Mouse (Mus musculus): ENCODE measurements at regions not wholly inside any gene's neighbourhood (a gene's known extent, or its start where the extent isn't known, plus 50 kb on each side); places are given as distances from the start of the nearest gene placed in this dataset.

GRCm38 (mm10) chr5:119427511-119428019 lies 242.9 kb upstream of the Tbx3 start:
- in situ Hi-C loops (cut with MboI; ENCODE audit: unreplicated experiment in 2 of 2), result no loop called here

- in situ Hi-C loops (cut with MboI; ENCODE audit: unreplicated experiment in 2 of 2), result no loop called here
Observed at GRCm38 (mm10) chr5:119431271-119431756, 239.2 kb upstream of the Tbx3 start.

- in situ Hi-C loops (cut with MboI; ENCODE audit: unreplicated experiment in 2 of 2), result no loop called here
Observed at GRCm38 (mm10) chr5:119434572-119434971, 235.9 kb upstream of the Tbx3 start.

GRCm38 (mm10) chr5:119448494-119448893 lies 222.0 kb upstream of the Tbx3 start:
- in situ Hi-C loops (cut with MboI; ENCODE audit: unreplicated experiment in 2 of 2), result no loop called here

GRCm38 (mm10) chr5:119449166-119449565 lies 221.3 kb upstream of the Tbx3 start:
- in situ Hi-C loops (cut with MboI; ENCODE audit: unreplicated experiment in 2 of 2), result no loop called here

GRCm38 (mm10) chr5:119459751-119460150 lies 210.7 kb upstream of the Tbx3 start:
- in situ Hi-C loops (cut with MboI; ENCODE audit: unreplicated experiment in 2 of 2), result no loop called here

GRCm38 (mm10) chr5:119462659-119463530 lies 207.6 kb upstream of the Tbx3 start:
- in situ Hi-C loops (cut with MboI; ENCODE audit: unreplicated experiment in 2 of 2), result no loop called here

GRCm38 (mm10) chr5:119464553-119464952 lies 205.9 kb upstream of the Tbx3 start:
- in situ Hi-C loops (cut with MboI; ENCODE audit: unreplicated experiment in 2 of 2), result no loop called here

GRCm38 (mm10) chr5:119467346-119468085 lies 203.0 kb upstream of the Tbx3 start:
- in situ Hi-C loops (cut with MboI; ENCODE audit: unreplicated experiment in 2 of 2), result no loop called here

- in situ Hi-C loops (cut with MboI; ENCODE audit: unreplicated experiment in 2 of 2), result no loop called here
Observed at GRCm38 (mm10) chr5:119477926-119478325, 192.5 kb upstream of the Tbx3 start.

- in situ Hi-C loops (cut with MboI; ENCODE audit: unreplicated experiment in 2 of 2), result no loop called here
Observed at GRCm38 (mm10) chr5:119478331-119478730, 192.1 kb upstream of the Tbx3 start.

GRCm38 (mm10) chr5:119480191-119481190 lies 190.0 kb upstream of the Tbx3 start:
- in situ Hi-C loops (cut with MboI; ENCODE audit: unreplicated experiment in 2 of 2), result no loop called here

- in situ Hi-C loops (cut with MboI; ENCODE audit: unreplicated experiment in 2 of 2), result no loop called here
Observed at GRCm38 (mm10) chr5:119483706-119484105, 186.8 kb upstream of the Tbx3 start.

GRCm38 (mm10) chr5:119486196-119486595 lies 184.3 kb upstream of the Tbx3 start:
- in situ Hi-C loops (cut with MboI; ENCODE audit: unreplicated experiment in 2 of 2), result no loop called here

- in situ Hi-C loops (cut with MboI; ENCODE audit: unreplicated experiment in 2 of 2), result no loop called here
Observed at GRCm38 (mm10) chr5:119487184-119487583, 183.3 kb upstream of the Tbx3 start.

GRCm38 (mm10) chr5:119497501-119497900 lies 173.0 kb upstream of the Tbx3 start:
- in situ Hi-C loops (cut with MboI; ENCODE audit: unreplicated experiment in 2 of 2), result no loop called here

GRCm38 (mm10) chr5:119498431-119498830 lies 172.0 kb upstream of the Tbx3 start:
- in situ Hi-C loops (cut with MboI; ENCODE audit: unreplicated experiment in 2 of 2), result no loop called here

GRCm38 (mm10) chr5:119507709-119508108 lies 162.8 kb upstream of the Tbx3 start:
- in situ Hi-C loops (cut with MboI; ENCODE audit: unreplicated experiment in 2 of 2), result no loop called here

- in situ Hi-C loops (cut with MboI; ENCODE audit: unreplicated experiment in 2 of 2), result no loop called here
Observed at GRCm38 (mm10) chr5:119518506-119519252, 151.8 kb upstream of the Tbx3 start.
